Mouse (Mus musculus): ENCODE results near the gene Pth2.
"Not testable (repeated sequence)": the region's sequence is repeated elsewhere in the genome, so short reads cannot be mapped to it uniquely, and the experiment has no call there.

Gene Pth2

GRCm38 (mm10) chr7:45180896-45181477 lies at the start of gene Pth2:
Pth2 (plus strand) TSS chr7:45180995.
- no peak for DNase-seq (ENCODE audit: low read depth)

GRCm38 (mm10) chr7:45131850-45132249 lies 48.9 kb upstream of the Pth2 start:
- DNase-seq (ENCODE audit: low read depth), result no peak

DNA sequence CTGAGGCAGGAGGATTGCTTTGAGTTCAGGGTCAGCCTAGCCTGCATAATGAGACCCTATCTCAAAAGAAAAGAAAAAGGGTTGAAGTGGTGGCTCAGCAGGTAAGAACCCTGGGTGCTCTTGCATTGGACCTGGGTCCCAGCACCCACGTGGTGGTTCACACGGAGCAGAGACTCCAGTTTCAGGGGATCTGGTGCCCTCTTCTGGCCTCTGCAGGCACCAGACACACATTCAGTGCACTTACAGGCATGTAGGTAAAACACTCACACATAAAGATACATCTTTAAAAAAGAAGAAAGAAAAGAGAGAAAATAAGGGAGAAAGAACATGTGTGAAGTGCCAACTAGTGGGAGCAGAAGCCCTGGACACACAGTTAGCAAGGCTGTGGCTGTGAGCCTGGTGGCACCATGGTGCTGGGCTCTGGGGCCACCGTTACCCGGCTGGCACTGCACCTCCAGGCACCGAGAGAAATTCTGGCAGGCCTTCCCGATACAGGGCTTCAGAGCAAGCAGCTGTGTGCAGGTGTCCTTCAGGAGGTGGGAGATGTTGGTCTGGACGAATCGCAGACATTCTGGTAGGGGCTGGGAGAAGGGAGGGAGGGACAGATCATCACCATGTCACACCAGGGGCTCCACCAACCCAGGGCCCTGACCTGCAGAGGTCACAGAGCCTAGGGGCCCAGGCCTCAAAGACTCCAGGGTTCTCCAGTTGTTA lies 47.2 kb upstream of the Pth2 start:
- no peak for DNase-seq (ENCODE audit: low read depth)

GRCm38 (mm10) chr7:45134544-45135026 lies 46.2 kb upstream of the Pth2 start:
- DNase-seq (ENCODE audit: low read depth), result peak; percentile 68

GRCm38 (mm10) chr7:45135370-45135769 lies 45.4 kb upstream of the Pth2 start:
- DNase-seq (ENCODE audit: low read depth), result no peak

DNA sequence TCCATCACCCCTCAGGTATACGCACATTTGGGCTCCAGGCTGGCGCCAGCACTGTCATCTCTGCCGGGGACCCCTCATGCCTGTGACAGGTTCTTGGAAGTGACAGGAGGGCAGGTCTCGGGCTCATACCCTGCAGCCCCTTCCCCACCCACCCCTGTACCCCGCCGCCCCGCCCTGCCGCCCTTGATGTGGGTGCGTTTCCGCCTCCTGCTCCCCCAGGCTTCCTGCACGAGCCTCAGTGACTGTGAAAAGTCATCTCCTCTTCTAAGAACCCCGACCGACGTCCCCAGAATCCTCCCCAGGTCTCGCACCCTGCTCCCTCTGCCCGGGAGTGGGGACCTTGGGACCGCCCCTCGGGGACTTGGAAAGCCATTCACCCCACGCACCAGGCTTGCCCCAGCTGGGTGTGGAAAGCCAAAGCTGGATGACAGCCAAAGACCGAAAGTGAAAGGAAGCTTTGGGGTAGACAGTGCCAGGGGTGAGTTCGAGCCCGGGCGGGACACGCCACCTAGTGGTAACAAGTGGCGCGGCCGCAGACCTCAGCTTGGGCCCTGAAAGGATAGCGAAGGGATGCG lies 44.7 kb upstream of the Pth2 start, which contains the start of the genes Gm45713 and Flt3l:
Gm45713 (minus strand) TSS at position 239 of the 575 bp plus-strand sequence.
Flt3l (minus strand) TSS at position 440 of the 575 bp plus-strand sequence.
- DNase-seq (ENCODE audit: low read depth), result peak; percentile 97

- DNase-seq (ENCODE audit: low read depth), result no peak
Observed at GRCm38 (mm10) chr7:45137171-45138006, 43.4 kb upstream of the Pth2 start.

GRCm38 (mm10) chr7:45138403-45138802 lies 42.4 kb upstream of the Pth2 start:
- DNase-seq (ENCODE audit: low read depth), result no peak

GRCm38 (mm10) chr7:45139904-45140723 lies 40.7 kb upstream of the Pth2 start:
- no peak for DNase-seq (ENCODE audit: low read depth)

GRCm38 (mm10) chr7:45141319-45141718 lies 39.5 kb upstream of the Pth2 start:
- no peak for DNase-seq (ENCODE audit: low read depth)

DNA sequence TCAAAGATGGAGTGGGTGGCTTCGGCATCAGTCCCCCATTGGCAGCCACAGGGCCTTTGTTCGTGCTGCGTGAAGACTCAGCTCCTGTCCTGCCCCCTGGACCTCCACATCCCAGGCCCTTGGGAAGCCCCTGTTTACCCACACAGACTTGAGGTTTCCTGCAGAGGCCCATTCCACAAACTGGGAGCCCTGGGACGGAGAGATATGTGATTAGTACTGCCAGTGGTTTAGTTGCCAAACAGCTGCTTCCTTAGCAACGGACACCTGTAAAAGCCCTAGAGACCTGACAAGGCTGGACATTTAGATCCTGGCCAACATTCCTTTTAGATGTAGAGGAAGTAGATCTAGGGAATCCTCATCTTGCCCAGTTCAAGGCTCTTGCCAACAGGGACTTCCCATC lies 38.9 kb upstream of the Pth2 start:
- DNase-seq (ENCODE audit: low read depth), result no peak

DNA sequence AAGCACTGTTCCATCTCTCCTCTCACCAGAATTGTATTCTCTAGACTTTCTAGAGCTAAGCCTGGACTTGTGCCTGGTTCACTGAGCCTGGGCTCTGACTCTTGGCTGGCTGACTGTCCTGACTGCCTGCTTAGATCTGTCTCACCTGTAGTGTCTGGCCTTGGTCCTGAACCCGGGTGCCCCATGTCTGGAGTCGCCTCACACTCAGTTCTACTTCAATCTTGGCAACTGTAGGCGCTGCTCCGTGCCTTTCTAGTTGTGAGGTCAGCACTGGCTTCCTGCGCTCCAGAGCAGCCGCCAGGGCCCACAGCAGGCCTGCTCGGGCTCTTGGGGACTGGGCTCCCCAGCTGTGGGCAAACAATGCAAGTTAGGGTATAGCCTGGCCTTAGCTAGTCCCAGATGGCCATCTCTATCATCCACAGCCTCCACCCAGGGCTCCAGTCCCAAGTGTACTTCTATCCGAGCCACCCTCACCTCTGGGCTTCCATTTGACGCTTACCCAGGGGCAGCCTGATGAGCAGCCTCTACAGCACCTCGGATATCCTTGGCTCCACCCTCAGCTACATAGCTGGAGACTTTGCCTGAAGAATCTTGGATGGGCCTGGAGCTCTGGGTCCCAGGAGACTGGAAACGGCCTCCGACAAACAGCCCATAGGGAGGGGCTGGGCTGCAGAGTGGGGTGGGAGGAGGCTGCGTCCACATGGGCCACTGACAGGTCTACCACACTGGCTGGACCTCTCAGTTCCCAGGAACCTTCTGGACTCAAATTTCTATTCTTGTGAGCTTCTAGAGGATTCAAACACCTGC lies 36.2 kb upstream of the Pth2 start:
- no peak for DNase-seq (ENCODE audit: low read depth)

DNA sequence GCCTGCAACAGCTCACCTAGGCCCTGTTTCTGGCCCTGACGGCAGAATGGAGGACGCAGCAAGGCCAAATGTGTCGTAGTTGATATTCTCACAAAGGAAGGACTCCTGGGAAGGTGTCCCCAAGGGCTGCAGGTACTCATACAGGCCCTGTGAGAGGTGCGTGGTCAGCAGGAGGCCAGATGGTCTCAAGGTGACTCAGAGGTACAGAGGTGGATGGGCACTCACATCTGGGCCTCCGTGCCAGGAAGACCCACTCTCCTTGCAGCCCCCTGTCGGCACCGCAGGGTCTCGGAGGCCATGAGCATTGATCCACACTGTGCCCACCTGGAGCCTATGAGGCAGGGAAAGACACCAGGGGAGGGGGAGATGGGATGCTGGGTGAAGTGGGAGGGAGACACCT lies 35.3 kb upstream of the Pth2 start:
- DNase-seq (ENCODE audit: low read depth), result no peak

- no peak for DNase-seq (ENCODE audit: low read depth)
Observed at GRCm38 (mm10) chr7:45147267-45147666, 33.5 kb upstream of the Pth2 start.

DNA sequence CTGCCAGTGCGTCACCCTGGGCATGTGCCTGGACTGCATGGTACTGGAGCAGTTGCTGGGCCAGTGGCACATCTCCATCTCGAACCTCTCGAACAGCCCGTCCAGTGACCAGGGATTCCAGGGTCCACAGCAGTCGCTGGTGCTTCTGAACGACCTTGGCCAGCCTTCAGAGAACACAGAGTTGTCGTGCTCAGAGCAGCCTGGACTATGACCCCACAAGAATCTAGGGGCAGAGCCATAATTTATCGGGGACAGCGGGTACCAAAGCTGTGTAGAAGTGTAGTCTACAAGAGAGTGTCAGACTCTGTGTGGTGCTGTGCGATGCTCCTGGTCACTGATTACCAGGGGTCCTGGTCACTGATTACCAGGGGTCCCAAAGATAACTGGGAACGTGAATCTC lies 32.9 kb upstream of the Pth2 start:
- DNase-seq (ENCODE audit: low read depth), result no peak

- no peak for DNase-seq (ENCODE audit: low read depth)
Observed at GRCm38 (mm10) chr7:45148534-45149098, 32.2 kb upstream of the Pth2 start.

GRCm38 (mm10) chr7:45149545-45149944 lies 31.2 kb upstream of the Pth2 start:
- DNase-seq (ENCODE audit: low read depth), result no peak

- DNase-seq (ENCODE audit: low read depth), result no peak
Observed at GRCm38 (mm10) chr7:45150321-45150720, 30.5 kb upstream of the Pth2 start.

DNA sequence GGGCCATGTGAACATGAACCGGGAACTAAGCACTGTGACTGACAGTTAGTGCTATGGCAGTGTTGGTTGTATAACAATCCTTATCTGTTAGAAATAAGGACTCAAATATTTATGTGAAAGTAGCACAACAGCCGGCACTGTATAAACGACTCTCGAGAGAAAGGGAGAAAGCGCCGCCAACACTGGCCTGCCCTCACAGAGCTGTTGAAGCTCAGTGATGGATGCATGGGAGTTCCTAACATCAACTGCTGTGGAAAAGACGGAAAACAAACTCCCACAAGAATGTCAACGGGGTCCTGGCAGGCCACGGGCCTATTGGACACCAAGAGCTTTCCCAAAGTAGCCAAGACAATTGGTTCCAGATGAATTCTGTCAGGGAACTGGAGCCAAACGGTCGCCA lies 29.5 kb upstream of the Pth2 start:
- DNase-seq (ENCODE audit: low read depth), result peak; percentile 78

DNA sequence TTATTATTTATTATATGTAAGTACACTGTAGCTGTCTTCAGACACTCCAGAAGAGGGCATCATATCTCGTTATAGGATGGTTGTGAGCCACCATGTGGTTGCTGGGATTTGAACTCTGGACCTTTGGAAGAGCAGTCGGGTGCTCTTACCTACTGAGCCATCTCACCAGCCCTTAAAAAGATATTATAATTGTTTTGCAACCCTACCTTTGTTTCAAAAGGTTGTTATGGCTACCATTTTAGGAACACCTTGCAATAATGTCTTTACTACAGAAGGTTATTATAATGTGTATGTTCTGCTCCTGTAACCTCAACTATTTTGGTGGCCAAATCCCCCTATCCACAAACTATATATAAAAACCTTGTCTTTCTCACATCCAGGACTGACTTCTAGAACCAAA lies 27.7 kb upstream of the Pth2 start:
- DNase-seq (ENCODE audit: low read depth), result not testable (repeated sequence)
